Mouse (Mus musculus): Measurements from ENCODE around the gene Ampd2. TPM values are rescaled to one million over a fixed set of nuclear protein-coding genes. Genes with fewer than 3 reads are reported as not detected.

Ampd2 gene
- polyA plus RNA-seq, 1 experiment from 2014 or later = 63.8 TPM

GRCm38 (mm10) chr3:108050493-108050892 lies 36.0 kb downstream of the Ampd2 start:
- Histone ChIP-seq H3K36me3 (no peaks in the 10 kb centered on the region), H3K9me3 (replicated peaks) (no peaks in the 10 kb centered on the region), H3K27me3 (ENCODE audit: low read depth, poor library complexity, severe bottlenecking) (no peaks in the 10 kb centered on the region), H3K4me1 (no peaks in the 10 kb centered on the region), H3K27ac (replicated peaks) (no peak overlapping the region), H3K4me3 (no peak overlapping the region)
- WGBS = 95% methylated on average over 5 of the region's 5 CpGs
- no peak for DNase-seq (ENCODE audit: low spot score)

- Histone ChIP-seq H3K4me3 (no peak overlapping the region), H3K36me3 (no peaks in the 10 kb centered on the region), H3K4me1 (peaks cover 17% of the 10 kb centered on the region), H3K27me3 (ENCODE audit: low read depth, poor library complexity, severe bottlenecking) (no peaks in the 10 kb centered on the region), H3K9me3 (replicated peaks) (no peaks in the 10 kb centered on the region), H3K27ac (replicated peaks) (no peak overlapping the region)
- WGBS = 93% methylated on average over 3 of the region's 3 CpGs
- DNase-seq (ENCODE audit: low spot score) = no peak
Observed at GRCm38 (mm10) chr3:108048306-108048705, 38.1 kb downstream of the Ampd2 start.

GRCm38 (mm10) chr3:108046944-108047655 lies 39.4 kb downstream of the Ampd2 start:
- no peaks in the 10 kb centered on the region for H3K27me3 ChIP-seq (ENCODE audit: low read depth, poor library complexity, severe bottlenecking)
- DNase-seq (ENCODE audit: low spot score) = no peak
- H3K36me3 ChIP-seq = no peaks in the 10 kb centered on the region
- H3K4me1 ChIP-seq = peaks cover 17% of the 10 kb centered on the region
- 91% methylated on average over 2 of the region's 2 CpGs for WGBS
- H3K4me3 ChIP-seq = no peak overlapping the region
- no peaks in the 10 kb centered on the region for H3K9me3 ChIP-seq (replicated peaks)
- no peak overlapping the region for H3K27ac ChIP-seq (replicated peaks)

- H3K36me3 ChIP-seq = no peaks in the 10 kb centered on the region
- H3K4me1 ChIP-seq = peaks cover 17% of the 10 kb centered on the region
- peak; percentile 79 for DNase-seq (ENCODE audit: low spot score)
- 10% methylated on average over 29 of the region's 29 CpGs for WGBS
- H3K4me3 ChIP-seq = peak within 1 kb of the TSS; percentile 67
- no peaks in the 10 kb centered on the region for H3K9me3 ChIP-seq (replicated peaks)
- H3K27me3 ChIP-seq (ENCODE audit: low read depth, poor library complexity, severe bottlenecking) = no peaks in the 10 kb centered on the region
- peak within 1 kb of the TSS; percentile 80 for H3K27ac ChIP-seq (replicated peaks)
Observed at GRCm38 (mm10) chr3:108044394-108045140, 41.9 kb downstream of the Ampd2 start, which contains the start of gene Gstm4. Gstm4 (minus strand) TSS chr3:108044894.

GRCm38 (mm10) chr3:108033156-108033555 lies 53.3 kb downstream of the Ampd2 start:
- WGBS = 75% methylated on average over 5 of the region's 5 CpGs
- no peak for DNase-seq (ENCODE audit: low spot score)
- Histone ChIP-seq H3K4me3 (no peak overlapping the region), H3K9me3 (replicated peaks) (no peaks in the 10 kb centered on the region), H3K27me3 (ENCODE audit: low read depth, poor library complexity, severe bottlenecking) (no peaks in the 10 kb centered on the region), H3K27ac (replicated peaks) (no peak overlapping the region), H3K4me1 (peaks cover 9% of the 10 kb centered on the region), H3K36me3 (no peaks in the 10 kb centered on the region)

- Histone ChIP-seq H3K4me3 (no peak overlapping the region), H3K4me1 (peaks cover 9% of the 10 kb centered on the region), H3K9me3 (replicated peaks) (no peaks in the 10 kb centered on the region), H3K27me3 (ENCODE audit: low read depth, poor library complexity, severe bottlenecking) (no peaks in the 10 kb centered on the region), H3K27ac (replicated peaks) (no peak overlapping the region), H3K36me3 (no peaks in the 10 kb centered on the region)
- DNase-seq (ENCODE audit: low spot score) = no peak
Observed at GRCm38 (mm10) chr3:108032113-108032512, 54.3 kb downstream of the Ampd2 start.

GRCm38 (mm10) chr3:108028641-108029365 lies 57.6 kb downstream of the Ampd2 start:
- H3K36me3 ChIP-seq = no peaks in the 10 kb centered on the region
- no peak for DNase-seq (ENCODE audit: low spot score)
- H3K4me1 ChIP-seq = peaks cover 9% of the 10 kb centered on the region
- WGBS = 74% methylated on average over 4 of the region's 4 CpGs
- H3K4me3 ChIP-seq = no peak overlapping the region
- no peaks in the 10 kb centered on the region for H3K9me3 ChIP-seq (replicated peaks)
- H3K27ac ChIP-seq (replicated peaks) = 0 out of 2 replicates have a peak overlapping the region, but pooled peaks have one; percentile 24
- H3K27me3 ChIP-seq (ENCODE audit: low read depth, poor library complexity, severe bottlenecking) = no peaks in the 10 kb centered on the region

- DNase-seq (ENCODE audit: low spot score) = no peak
- Histone ChIP-seq H3K4me1 (peaks cover 16% of the 10 kb centered on the region), H3K27ac (replicated peaks) (no peak overlapping the region), H3K4me3 (no peak overlapping the region), H3K9me3 (replicated peaks) (no peaks in the 10 kb centered on the region), H3K27me3 (ENCODE audit: low read depth, poor library complexity, severe bottlenecking) (no peaks in the 10 kb centered on the region), H3K36me3 (no peaks in the 10 kb centered on the region)
- 84% methylated on average over 1 of the region's 1 CpGs for WGBS
Observed at GRCm38 (mm10) chr3:108026597-108026996, 59.9 kb downstream of the Ampd2 start.

GRCm38 (mm10) chr3:108026049-108026448 lies 60.4 kb downstream of the Ampd2 start:
- Histone ChIP-seq H3K27ac (replicated peaks) (no peak overlapping the region), H3K27me3 (ENCODE audit: low read depth, poor library complexity, severe bottlenecking) (no peaks in the 10 kb centered on the region), H3K4me1 (peaks cover 16% of the 10 kb centered on the region), H3K4me3 (no peak overlapping the region), H3K36me3 (no peaks in the 10 kb centered on the region), H3K9me3 (replicated peaks) (no peaks in the 10 kb centered on the region)
- DNase-seq (ENCODE audit: low spot score) = no peak
- 81% methylated on average over 5 of the region's 5 CpGs for whole genome bisulfite sequencing

- WGBS = 93% methylated on average over 4 of the region's 4 CpGs
- H3K36me3 ChIP-seq = no peaks in the 10 kb centered on the region
- H3K4me3 ChIP-seq = no peak overlapping the region
- DNase-seq (ENCODE audit: low spot score) = no peak
- H3K27ac ChIP-seq (replicated peaks) = no peak overlapping the region
- H3K27me3 ChIP-seq (ENCODE audit: low read depth, poor library complexity, severe bottlenecking) = no peaks in the 10 kb centered on the region
- H3K9me3 ChIP-seq (replicated peaks) = no peaks in the 10 kb centered on the region
- H3K4me1 ChIP-seq = peaks cover 16% of the 10 kb centered on the region
Observed at GRCm38 (mm10) chr3:108025318-108025717, 61.1 kb downstream of the Ampd2 start.

Data from midbrain, embryonic 10.5 days (tissue).